Mouse (Mus musculus) liver, embryonic 11.5 days (tissue): Measurements from ENCODE around the gene Utp3. TPM values are rescaled to one million over a fixed set of nuclear protein-coding genes. Genes with fewer than 3 reads are reported as not detected.
"Not testable (repeated sequence)": the region's sequence is repeated elsewhere in the genome, so short reads cannot be mapped to it uniquely, and the experiment has no call there.

Experiments
- ATAC-seq: fragments of 200-750 bp; cut with Nextera tagmentation; replicated peaks from 2 replicates; pipeline ENCODE4 v1.8.0; 2017; ENCODE audit warnings: moderate number of reproducible peaks, mild to moderate bottlenecking, moderate TSS enrichment, moderate library complexity; ENCODE audit not compliant: low FRiP score
- DNase-seq: peaks from one replicate; pipeline ENCODE4 v3.0.0-alpha.2; 2017; ENCODE audit warnings: low spot score
- H3K27ac ChIP-seq: fragments of 300-500 bp; sonication (generic); 2 replicates; pipeline ENCODE4 v1.5.1; 2014; ENCODE audit warnings: mild to moderate bottlenecking, low read depth, low read length, control low read depth
- H3K27me3 ChIP-seq: fragments of 300-500 bp; sonication (generic); replicated peaks from 2 replicates; pipeline ENCODE4 v1.6.1; 2014; ENCODE audit warnings: low read length, mixed read lengths; ENCODE audit not compliant: control insufficient read depth, insufficient read depth
- H3K36me3 ChIP-seq: fragments of 300-500 bp; sonication (generic); 2 replicates; pipeline ENCODE4 v1.6.1; 2014; ENCODE audit warnings: mild to moderate bottlenecking, low read length, moderate library complexity, mixed read lengths; ENCODE audit not compliant: control insufficient read depth, insufficient read depth
- H3K4me1 ChIP-seq: fragments of 300-500 bp; sonication (generic); replicated peaks from 2 replicates; pipeline ENCODE4 v1.6.1; 2014; ENCODE audit warnings: low read length, mixed read lengths; ENCODE audit not compliant: control insufficient read depth, insufficient read depth
- H3K4me2 ChIP-seq: fragments of 300-500 bp; sonication (generic); 2 replicates; pipeline ENCODE4 v1.6.1; 2014; ENCODE audit warnings: mild to moderate bottlenecking, control low read depth, moderate library complexity
- H3K4me3 ChIP-seq: fragments of 300-500 bp; sonication (generic); 2 replicates; pipeline ENCODE4 v1.5.1; 2014; ENCODE audit warnings: low read depth, low read length, control low read depth
- H3K9ac ChIP-seq: fragments of 300-500 bp; sonication (generic); 2 replicates; pipeline ENCODE4 v1.6.1; 2014; ENCODE audit warnings: low read depth, low read length, control low read depth
- H3K9me3 ChIP-seq: fragments of 300-500 bp; sonication (generic); 2 replicates; pipeline ENCODE4 v1.6.1; 2016; ENCODE audit warnings: low read length, inconsistent platforms, mixed read lengths; ENCODE audit not compliant: control insufficient read depth
- WGBS: fragments of 180-500 bp; shearing (Covaris S2); extraction: QIAGEN DNeasy Blood & Tissue Kit; methylation state at CpG from one replicate; pipeline ENCODE4 v1.1.7; 2014; 5-methylcytosine and 5-hydroxymethylcytosine counted together
- polyA plus RNA-seq: library from polyadenylated mRNA; unstranded; fragments of >200 nt; fragmentation: Nextera tagmentation; extraction: Ambion mirVana; gene quantifications from 2 replicates; pipeline ENCODE4 v1.2.1, GENCODE M21; 2014

Utp3 gene
- polyA plus RNA-seq, 1 experiment from 2014 or later, result 77.7 TPM

- H3K4me2 ChIP-seq, H3K9ac ChIP-seq, H3K27ac ChIP-seq, H3K4me1 ChIP-seq, H3K4me3 ChIP-seq, H3K36me3 ChIP-seq, DNase-seq, ATAC-seq, H3K27me3 ChIP-seq, H3K9me3 ChIP-seq: not testable (repeated sequence)
- WGBS, result 69% methylated on average over 1 of the region's 1 CpGs
These were observed 9.9 kb upstream of the Utp3 start for GRCm38 (mm10) chr5:88544411-88544810.

GRCm38 (mm10) chr5:88545536-88545935 is 8.7 kb upstream of the Utp3 start:
- WGBS, result 78% methylated on average over 7 of the region's 7 CpGs
- Histone ChIP-seq H3K36me3 (no peaks in the 10 kb centered on the region), H3K9ac (no peak overlapping the region), H3K9me3 (no peaks in the 10 kb centered on the region), H3K4me1 (no peaks in the 10 kb centered on the region), H3K27ac (no peak overlapping the region), H3K4me3 (no peak overlapping the region), H3K4me2 (no peak overlapping the region), H3K27me3 (no peaks in the 10 kb centered on the region)
- DNase-seq (no peak), ATAC-seq (no peak)

GRCm38 (mm10) chr5:88553271-88554085 is 784 bp upstream of the Utp3 start:
- WGBS, result 4% methylated on average over 29 of the region's 29 CpGs
- DNase-seq, result no peak
- H3K4me3 ChIP-seq, result peak overlapping the region; percentile 83
- H3K9ac ChIP-seq, result peak overlapping the region; percentile 86
- peaks cover 14% of the 10 kb centered on the region for H3K4me1 ChIP-seq
- no peaks in the 10 kb centered on the region for H3K9me3 ChIP-seq
- H3K27ac ChIP-seq, result peak overlapping the region; percentile 91
- peak; percentile 59 for ATAC-seq
- 0 out of 2 replicates have a peak, but pooled peaks cover 3% of the 10 kb centered on the region for H3K36me3 ChIP-seq
- no peaks in the 10 kb centered on the region for H3K27me3 ChIP-seq
- peak overlapping the region; percentile 76 for H3K4me2 ChIP-seq

GRCm38 (mm10) chr5:88558991-88559390 is 4.7 kb downstream of the Utp3 start:
- no peak overlapping the region for H3K27ac ChIP-seq
- peaks cover 14% of the 10 kb centered on the region for H3K4me1 ChIP-seq
- no peak overlapping the region for H3K9ac ChIP-seq
- H3K4me2 ChIP-seq, result no peak overlapping the region
- ATAC-seq (no peak), DNase-seq (no peak)
- no peaks in the 10 kb centered on the region for H3K27me3 ChIP-seq
- H3K4me3 ChIP-seq, result no peak overlapping the region
- no peaks in the 10 kb centered on the region for H3K9me3 ChIP-seq
- WGBS, result 39% methylated on average over 1 of the region's 1 CpGs
- H3K36me3 ChIP-seq, result 0 out of 2 replicates have a peak, but pooled peaks cover 3% of the 10 kb centered on the region

GRCm38 (mm10) chr5:88561080-88561814 is 7.0 kb downstream of the Utp3 start:
- ATAC-seq (no peak), DNase-seq (no peak)
- Histone ChIP-seq H3K9ac (no peak overlapping the region), H3K27me3 (no peaks in the 10 kb centered on the region), H3K4me1 (peaks cover 4% of the 10 kb centered on the region), H3K9me3 (no peaks in the 10 kb centered on the region), H3K4me2 (no peak overlapping the region), H3K36me3 (0 out of 2 replicates have a peak, but pooled peaks cover 3% of the 10 kb centered on the region), H3K27ac (no peak overlapping the region), H3K4me3 (no peak overlapping the region)
- 81% methylated on average over 9 of the region's 9 CpGs for WGBS

GRCm38 (mm10) chr5:88562863-88563780 is 8.9 kb downstream of the Utp3 start:
- DNase-seq (no peak), ATAC-seq (no peak)
- H3K9me3 ChIP-seq, result no peaks in the 10 kb centered on the region
- no peak overlapping the region for H3K4me3 ChIP-seq
- peaks cover 4% of the 10 kb centered on the region; the same call in 1 of the 2 replicates for H3K4me1 ChIP-seq
- no peaks in the 10 kb centered on the region for H3K27me3 ChIP-seq
- no peaks in the 10 kb centered on the region for H3K36me3 ChIP-seq
- H3K4me2 ChIP-seq, result no peak overlapping the region
- H3K27ac ChIP-seq, result no peak overlapping the region
- WGBS, result 70% methylated on average over 8 of the region's 8 CpGs
- no peak overlapping the region for H3K9ac ChIP-seq

- peak; percentile 84 for DNase-seq
- H3K9me3 ChIP-seq, result no peaks in the 10 kb centered on the region
- peaks cover 4% of the 10 kb centered on the region; the same call in 1 of the 2 replicates for H3K4me1 ChIP-seq
- ATAC-seq, result peak; percentile 85
- H3K27ac ChIP-seq, result peak within 1 kb of the TSS; percentile 85
- H3K4me3 ChIP-seq, result peak within 1 kb of the TSS; percentile 90
- H3K9ac ChIP-seq, result peak within 1 kb of the TSS; percentile 78
- WGBS, result under 1% methylated on average over 69 of the region's 71 CpGs
- H3K36me3 ChIP-seq, result no peaks in the 10 kb centered on the region
- H3K27me3 ChIP-seq, result no peaks in the 10 kb centered on the region
- H3K4me2 ChIP-seq, result peak within 1 kb of the TSS; percentile 87
These were observed 10.4 kb downstream of the Utp3 start, which contains the start of gene Rufy3 for GRCm38 (mm10) chr5:88564501-88565147. TSS of gene Rufy3 (plus strand) at chr5:88565040.
